Mouse (Mus musculus) forebrain, embryonic 15.5 days (tissue): ENCODE results near the gene Cmbl. TPM values are rescaled to one million over a fixed set of nuclear protein-coding genes. Genes with fewer than 3 reads are reported as not detected.
A peak's percentile ranks its signal among the peaks of the same experiment; 100 is the strongest.

Experiments
- ATAC-seq: fragments of 200-750 bp; cut with Nextera tagmentation; replicated peaks from 2 replicates; pipeline ENCODE4 v1.8.0; 2017; ENCODE audit warnings: mild to moderate bottlenecking, moderate TSS enrichment, moderate library complexity
- H3K27ac ChIP-seq: fragments of 300-500 bp; sonication (generic); replicated peaks from 2 replicates; pipeline ENCODE4 v1.5.1; 2015; ENCODE audit warnings: mild to moderate bottlenecking, inconsistent platforms
- H3K27me3 ChIP-seq: fragments of 300-500 bp; sonication (generic); 2 replicates; pipeline ENCODE4 v1.6.1; 2015; ENCODE audit warnings: inconsistent platforms
- H3K36me3 ChIP-seq: fragments of 300-500 bp; sonication (generic); 2 replicates; pipeline ENCODE4 v1.6.1; 2015; ENCODE audit warnings: mild to moderate bottlenecking, inconsistent platforms
- H3K4me1 ChIP-seq: fragments of 300-500 bp; sonication (generic); 2 replicates; pipeline ENCODE4 v1.6.1; 2015; ENCODE audit warnings: inconsistent platforms
- H3K4me2 ChIP-seq: fragments of 300-500 bp; sonication (generic); replicated peaks from 2 replicates; pipeline ENCODE4 v1.6.1; 2015; ENCODE audit warnings: mild to moderate bottlenecking, inconsistent platforms
- H3K4me3 ChIP-seq: fragments of 300-500 bp; sonication (generic); 2 replicates; pipeline ENCODE4 v1.5.1; 2015; ENCODE audit warnings: mild to moderate bottlenecking, inconsistent platforms
- H3K9ac ChIP-seq: fragments of 300-500 bp; sonication (generic); replicated peaks from 2 replicates; pipeline ENCODE4 v1.6.1; 2015; ENCODE audit warnings: mild to moderate bottlenecking, inconsistent platforms
- H3K9me3 ChIP-seq: fragments of 300-500 bp; sonication (generic); 2 replicates; pipeline ENCODE4 v1.6.1; 2016; ENCODE audit warnings: inconsistent platforms
- WGBS: fragments of 180-500 bp; shearing (Covaris S2); methylation state at CpG from one replicate; pipeline ENCODE4 v1.1.7; 2015; ENCODE audit warnings: mixed read lengths; 5-methylcytosine and 5-hydroxymethylcytosine counted together
- polyA plus RNA-seq: library from polyadenylated mRNA; unstranded; fragments of >200 nt; fragmentation: Nextera tagmentation; extraction: Ambion mirVana; gene quantifications from 2 replicates; pipeline ENCODE4 v1.2.1, GENCODE M21; 2015

Gene Cmbl
- polyA plus RNA-seq, result 5.0 and 7.4 TPM in 2 replicates

GRCm38 (mm10) chr15:31565184-31565583 lies at the start of gene Cmbl:
Cmbl (plus strand) TSS chr15:31565389.
- no peak within 1 kb of the TSS for H3K9ac ChIP-seq
- ATAC-seq, result no peak
- H3K27ac ChIP-seq, result no peak within 1 kb of the TSS
- 74% methylated on average over 5 of the region's 5 CpGs for WGBS
- no peak within 1 kb of the TSS for H3K4me2 ChIP-seq
- no peaks in the 10 kb centered on the region for H3K27me3 ChIP-seq
- H3K36me3 ChIP-seq, result no peaks in the 10 kb centered on the region
- H3K9me3 ChIP-seq, result no peaks in the 10 kb centered on the region
- no peak within 1 kb of the TSS for H3K4me3 ChIP-seq
- no peaks in the 10 kb centered on the region for H3K4me1 ChIP-seq

DNA sequence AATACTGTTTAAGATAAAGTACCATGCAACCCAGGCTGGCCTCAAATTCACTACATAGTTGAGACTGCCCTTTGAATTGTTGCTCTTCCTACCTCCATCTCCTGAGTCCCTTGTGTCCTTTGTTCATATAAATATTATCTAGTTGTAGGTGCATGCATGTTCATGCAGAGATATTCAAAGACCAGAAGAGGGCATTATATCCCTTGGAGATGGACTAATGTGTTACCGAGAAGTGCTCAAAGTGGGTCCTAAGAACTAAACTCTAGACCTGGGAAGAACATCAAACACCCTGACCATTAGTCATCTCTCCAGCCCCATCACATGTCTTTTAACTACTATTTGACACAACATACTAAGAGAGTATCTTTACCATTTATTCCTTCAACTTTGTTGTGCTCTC lies 48.0 kb upstream of the Cmbl start:
- no peak overlapping the region for H3K4me3 ChIP-seq
- H3K27me3 ChIP-seq, result no peaks in the 10 kb centered on the region
- 95% methylated on average over 1 of the region's 1 CpGs for WGBS
- no peak overlapping the region for H3K27ac ChIP-seq
- no peak overlapping the region for H3K9ac ChIP-seq
- H3K4me2 ChIP-seq, result no peak overlapping the region
- H3K9me3 ChIP-seq, result no peaks in the 10 kb centered on the region
- 0 out of 2 replicates have a peak, but pooled peaks cover 3% of the 10 kb centered on the region for H3K4me1 ChIP-seq
- no peaks in the 10 kb centered on the region for H3K36me3 ChIP-seq
- ATAC-seq, result no peak

GRCm38 (mm10) chr15:31518371-31518770 lies 46.8 kb upstream of the Cmbl start:
- Histone ChIP-seq H3K4me3 (no peak overlapping the region), H3K9me3 (no peaks in the 10 kb centered on the region), H3K27ac (no peak overlapping the region), H3K9ac (no peak overlapping the region), H3K36me3 (no peaks in the 10 kb centered on the region), H3K27me3 (no peaks in the 10 kb centered on the region), H3K4me1 (0 out of 2 replicates have a peak, but pooled peaks cover 2% of the 10 kb centered on the region), H3K4me2 (no peak overlapping the region)
- ATAC-seq, result no peak
- WGBS, result 92% methylated on average over 2 of the region's 2 CpGs

GRCm38 (mm10) chr15:31519000-31519399 lies 46.2 kb upstream of the Cmbl start:
- H3K4me3 ChIP-seq, result no peak overlapping the region
- H3K4me1 ChIP-seq, result no peaks in the 10 kb centered on the region
- H3K4me2 ChIP-seq, result no peak overlapping the region
- no peak for ATAC-seq
- no peaks in the 10 kb centered on the region for H3K36me3 ChIP-seq
- 76% methylated on average over 5 of the region's 5 CpGs for WGBS
- H3K27ac ChIP-seq, result no peak overlapping the region
- H3K27me3 ChIP-seq, result no peaks in the 10 kb centered on the region
- no peaks in the 10 kb centered on the region for H3K9me3 ChIP-seq
- H3K9ac ChIP-seq, result no peak overlapping the region

GRCm38 (mm10) chr15:31526463-31526862 lies 38.7 kb upstream of the Cmbl start:
- no peak for ATAC-seq
- peaks cover 17% of the 10 kb centered on the region for H3K4me1 ChIP-seq
- H3K36me3 ChIP-seq, result peaks cover 4% of the 10 kb centered on the region; the same call in 1 of the 2 replicates
- WGBS, result 100% methylated on average over 1 of the region's 1 CpGs
- no peak overlapping the region for H3K9ac ChIP-seq
- no peak overlapping the region for H3K27ac ChIP-seq
- no peaks in the 10 kb centered on the region for H3K9me3 ChIP-seq
- no peak overlapping the region for H3K4me3 ChIP-seq
- H3K27me3 ChIP-seq, result no peaks in the 10 kb centered on the region
- H3K4me2 ChIP-seq, result no peak overlapping the region

DNA sequence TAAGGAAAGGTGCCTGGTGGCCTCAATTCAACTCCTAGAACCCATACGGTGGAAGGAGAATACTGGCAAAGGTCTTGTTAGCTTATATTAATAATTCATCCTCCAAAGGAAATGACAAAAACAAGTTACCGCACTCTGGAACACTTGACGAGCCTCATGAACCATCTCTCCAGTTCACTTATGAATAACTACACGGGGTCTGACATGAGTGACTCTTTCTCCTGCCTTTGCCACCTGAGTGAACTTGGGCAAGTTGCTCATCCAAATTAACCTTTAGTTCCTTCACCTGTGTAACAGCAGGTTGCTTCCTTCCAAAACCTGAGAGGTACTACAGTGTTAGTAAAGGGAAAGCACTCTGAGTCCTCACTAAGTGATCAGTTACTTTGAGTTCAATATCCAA lies 36.7 kb upstream of the Cmbl start:
- Histone ChIP-seq H3K9ac (no peak overlapping the region), H3K9me3 (no peaks in the 10 kb centered on the region), H3K27ac (no peak overlapping the region), H3K4me3 (no peak overlapping the region), H3K27me3 (no peaks in the 10 kb centered on the region), H3K4me2 (no peak overlapping the region), H3K4me1 (peaks cover 20% of the 10 kb centered on the region), H3K36me3 (peaks cover 4% of the 10 kb centered on the region; the same call in 1 of the 2 replicates)
- 94% methylated on average over 4 of the region's 4 CpGs for WGBS
- no peak for ATAC-seq

DNA sequence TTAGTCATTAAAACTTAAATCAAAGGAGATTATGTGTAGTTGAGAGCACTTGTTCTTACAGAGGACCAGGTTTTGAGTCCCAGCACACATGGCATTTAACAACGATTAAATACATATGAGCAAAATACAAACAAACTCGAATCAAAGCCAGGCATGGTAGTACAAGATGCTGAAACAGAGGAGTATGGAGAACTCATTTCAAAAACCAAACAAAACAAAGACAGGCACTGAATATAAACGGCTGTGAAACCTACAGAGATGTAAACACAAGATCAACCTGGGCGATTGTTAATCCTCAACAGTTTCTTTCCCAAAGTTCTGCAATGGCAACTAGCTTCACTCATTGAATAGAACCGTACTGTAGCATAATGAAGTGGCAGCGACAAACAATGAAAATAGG lies 36.1 kb upstream of the Cmbl start:
- peaks cover 20% of the 10 kb centered on the region for H3K4me1 ChIP-seq
- no peaks in the 10 kb centered on the region for H3K9me3 ChIP-seq
- H3K4me3 ChIP-seq, result peak overlapping the region; percentile 82
- peak overlapping the region; percentile 62 for H3K4me2 ChIP-seq
- peak overlapping the region; percentile 86; the same call in 1 of the 2 replicates for H3K9ac ChIP-seq
- H3K27ac ChIP-seq, result no peak overlapping the region
- no peak for ATAC-seq
- H3K27me3 ChIP-seq, result no peaks in the 10 kb centered on the region
- 23% methylated on average over 6 of the region's 6 CpGs for WGBS
- peaks cover 4% of the 10 kb centered on the region; the same call in 1 of the 2 replicates for H3K36me3 ChIP-seq

DNA sequence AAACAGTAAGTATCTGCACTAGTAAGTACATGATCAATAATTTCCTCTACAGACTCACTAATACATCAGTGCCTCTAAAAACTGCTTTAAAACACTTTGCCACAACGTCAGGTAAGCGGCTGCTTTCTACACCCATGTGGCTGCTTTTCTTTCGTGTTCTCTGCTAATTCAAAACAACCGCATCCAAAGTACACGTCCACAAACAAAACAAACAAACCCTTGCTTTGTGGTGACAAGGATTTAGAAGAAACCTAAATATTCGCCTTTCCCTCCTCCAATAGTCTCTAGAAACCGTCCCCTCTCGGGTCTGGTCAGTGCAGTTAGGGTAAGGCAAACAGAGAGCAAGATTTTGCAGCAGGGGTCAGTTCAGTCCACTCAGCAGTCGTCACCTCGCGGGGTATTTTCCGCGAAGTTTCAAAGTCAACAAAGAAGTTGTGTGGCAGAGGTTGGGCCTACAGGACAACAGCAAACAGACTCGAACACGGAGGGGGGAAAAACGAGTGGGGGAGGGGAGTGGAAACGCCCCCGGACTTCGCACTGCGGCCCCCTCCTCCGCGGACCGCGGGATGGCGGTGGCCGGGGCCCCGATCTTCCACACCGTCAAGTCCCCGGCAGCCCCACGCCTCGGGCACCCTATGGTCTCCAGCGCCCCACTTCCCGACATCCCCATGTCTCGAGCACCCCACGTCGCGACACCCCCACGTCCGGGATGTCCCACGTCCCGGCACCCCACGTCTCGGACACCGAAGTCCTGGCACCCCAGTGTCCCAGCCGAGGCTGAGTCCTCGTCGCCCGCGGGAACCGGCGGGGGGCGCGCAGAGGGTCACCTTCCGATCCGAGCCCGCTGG lies 35.2 kb upstream of the Cmbl start:
- Histone ChIP-seq H3K9ac (peak overlapping the region; percentile 86), H3K4me3 (peak overlapping the region; percentile 82), H3K27ac (peak overlapping the region; percentile 99), H3K4me1 (peaks cover 20% of the 10 kb centered on the region), H3K9me3 (no peaks in the 10 kb centered on the region), H3K36me3 (peaks cover 4% of the 10 kb centered on the region; the same call in 1 of the 2 replicates), H3K27me3 (no peaks in the 10 kb centered on the region), H3K4me2 (peak overlapping the region; percentile 62)
- ATAC-seq, result peak; percentile 37
- WGBS, result under 1% methylated on average over 52 of the region's 56 CpGs

DNA sequence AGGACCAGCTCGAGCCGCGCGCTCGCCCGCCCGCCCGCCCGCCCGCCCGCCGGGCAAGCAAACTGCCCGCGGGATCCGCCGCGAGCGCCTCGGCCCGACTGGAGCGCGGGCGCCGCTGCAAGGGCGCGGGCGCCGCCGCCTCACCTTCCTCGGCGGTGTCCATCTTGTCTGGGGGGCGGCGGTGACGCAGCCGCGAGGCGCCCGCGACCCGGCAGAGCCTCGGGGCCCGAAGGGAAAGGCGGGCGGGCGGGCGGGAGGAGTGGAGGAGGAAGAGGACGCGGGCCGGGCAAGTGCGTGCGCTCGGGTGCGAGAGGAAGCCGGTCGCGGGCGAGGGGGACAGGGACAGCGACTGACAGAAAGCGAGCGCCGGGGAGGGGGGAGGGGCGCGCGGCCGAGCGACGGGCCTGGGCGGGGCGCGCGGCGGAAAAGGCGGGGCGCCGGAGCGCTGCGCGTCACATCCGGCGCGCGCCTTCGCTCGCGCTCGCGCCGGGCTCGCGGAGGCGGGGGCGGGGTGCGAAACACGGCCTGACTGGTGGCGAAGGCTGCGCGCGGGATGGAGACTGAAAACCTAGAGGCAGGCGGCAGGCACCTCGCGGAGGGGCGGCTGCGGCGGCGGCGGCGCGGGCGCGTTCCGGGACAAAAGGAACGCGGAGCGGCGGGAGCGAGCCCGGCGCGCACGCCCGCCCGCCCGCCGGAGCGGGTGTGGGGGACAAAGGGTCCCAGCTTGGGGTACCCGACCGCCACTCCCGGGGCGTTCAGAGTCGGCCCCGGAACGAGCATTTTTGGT lies 34.3 kb upstream of the Cmbl start, which contains the start of gene March6:
TSS of gene March6 (minus strand) at position 395 of the 787 bp plus-strand sequence.
- H3K36me3 ChIP-seq, result peaks cover 4% of the 10 kb centered on the region; the same call in 1 of the 2 replicates
- peak within 1 kb of the TSS; percentile 86 for H3K9ac ChIP-seq
- H3K4me3 ChIP-seq, result peak within 1 kb of the TSS; percentile 82
- under 1% methylated on average over 94 of the region's 132 CpGs for WGBS
- peak within 1 kb of the TSS; percentile 62 for H3K4me2 ChIP-seq
- peak within 1 kb of the TSS; percentile 99 for H3K27ac ChIP-seq
- H3K4me1 ChIP-seq, result peaks cover 26% of the 10 kb centered on the region
- ATAC-seq, result peak; percentile 96
- H3K27me3 ChIP-seq, result no peaks in the 10 kb centered on the region
- H3K9me3 ChIP-seq, result no peaks in the 10 kb centered on the region

DNA sequence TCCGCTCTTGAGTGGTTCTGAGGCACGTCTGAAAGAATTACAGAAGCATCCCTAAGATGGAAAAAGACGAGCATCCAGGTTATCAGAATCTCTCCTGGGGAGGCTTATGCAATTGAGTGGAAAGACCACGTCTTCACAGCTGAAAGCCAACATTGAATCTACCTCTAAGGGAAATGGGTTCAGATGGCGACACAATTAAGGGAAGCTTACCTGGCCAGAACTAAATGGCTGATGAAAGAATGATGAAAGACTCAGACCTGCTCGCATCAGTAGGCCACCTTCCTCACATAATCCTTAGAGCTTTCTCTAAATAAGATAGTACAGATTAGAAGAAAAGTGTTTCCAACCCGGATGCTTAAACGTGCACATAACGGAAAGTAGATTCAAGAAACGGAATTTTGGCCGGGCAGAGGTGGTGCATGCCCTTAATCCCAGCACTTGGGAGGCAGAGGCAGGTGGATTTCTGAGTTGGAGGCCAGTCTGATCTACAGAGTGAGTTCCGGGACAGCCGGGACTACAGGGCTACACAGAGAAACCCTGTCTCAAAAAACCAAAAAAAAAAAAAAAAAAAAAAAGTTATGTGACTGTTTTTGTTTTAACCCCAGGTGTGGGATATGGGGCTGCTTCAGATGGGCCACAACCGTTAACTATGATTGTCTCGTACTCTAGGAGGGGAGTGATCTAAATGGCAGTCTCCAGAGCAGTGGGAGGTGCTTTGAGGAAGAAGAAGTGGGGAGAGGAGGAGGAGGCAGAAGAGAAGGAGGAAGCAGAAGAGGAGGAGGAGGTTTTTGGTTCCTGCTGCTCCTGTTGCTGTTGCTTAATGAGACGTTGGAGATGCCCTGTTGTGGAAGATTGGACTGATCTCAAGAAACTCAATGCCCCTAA lies 33.5 kb upstream of the Cmbl start:
- Histone ChIP-seq H3K27ac (peak overlapping the region; percentile 99), H3K4me3 (peak overlapping the region; percentile 82), H3K27me3 (no peaks in the 10 kb centered on the region), H3K4me1 (peaks cover 34% of the 10 kb centered on the region), H3K9ac (peak overlapping the region; percentile 86), H3K9me3 (no peaks in the 10 kb centered on the region), H3K36me3 (peaks cover 4% of the 10 kb centered on the region; the same call in 1 of the 2 replicates), H3K4me2 (peak overlapping the region; percentile 51)
- no peak; the same call in 1 of the 2 replicates for ATAC-seq
- 20% methylated on average over 16 of the region's 16 CpGs for WGBS

DNA sequence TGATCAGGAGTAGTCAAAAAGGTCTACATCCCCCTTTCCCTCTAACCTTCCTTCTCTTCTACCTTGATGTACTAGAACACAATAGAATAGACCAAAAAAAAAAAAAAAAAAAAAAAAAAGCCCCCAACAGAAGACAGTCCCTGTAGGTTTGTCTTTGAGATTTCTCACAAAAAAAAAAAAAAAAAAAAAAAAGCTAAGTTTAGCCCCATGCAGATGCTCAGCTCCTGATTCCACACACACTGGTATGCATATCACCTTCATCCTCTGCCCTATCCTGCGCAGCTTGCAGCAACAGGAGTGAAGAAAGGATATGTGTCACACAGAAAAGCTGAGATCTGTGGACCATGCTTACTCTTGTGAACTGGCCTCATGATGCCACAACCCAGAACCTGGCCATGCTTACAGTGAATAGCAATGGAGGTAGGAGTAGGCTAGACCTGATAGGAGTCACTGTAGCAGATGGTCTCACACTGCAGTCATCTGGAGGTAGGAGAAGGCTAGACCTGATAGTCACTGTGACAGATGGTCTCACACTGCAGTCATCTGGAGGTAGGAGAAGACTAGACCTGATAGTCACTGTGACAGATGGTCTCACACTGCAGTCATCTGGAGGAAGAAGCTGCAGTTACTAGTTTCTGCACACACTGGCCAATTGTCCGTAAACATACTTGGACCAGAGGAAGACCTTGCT lies 32.7 kb upstream of the Cmbl start:
- Histone ChIP-seq H3K9me3 (no peaks in the 10 kb centered on the region), H3K27me3 (no peaks in the 10 kb centered on the region), H3K4me3 (no peak overlapping the region), H3K27ac (peak overlapping the region; percentile 99; the same call in 1 of the 2 replicates), H3K4me2 (no peak overlapping the region), H3K9ac (no peak overlapping the region), H3K36me3 (peaks cover under 1% of the 10 kb centered on the region; the same call in 1 of the 2 replicates), H3K4me1 (peaks cover 36% of the 10 kb centered on the region)
- WGBS, result 96% methylated on average over 2 of the region's 2 CpGs
- ATAC-seq, result no peak
